Mouse (Mus musculus): ENCODE measurements around the gene Ugt2b1.
"Not testable (repeated sequence)": the region's sequence is repeated elsewhere in the genome, so short reads cannot be mapped to it uniquely, and the experiment has no call there.

Gene Ugt2b1

GRCm38 (mm10) chr5:86926426-86926825 lies at the start of gene Ugt2b1:
Gene Ugt2b1, minus strand, starts transcription at chr5:86926530.
- no peak for DNase-seq (ENCODE audit: low spot score in 2 of 2)

GRCm38 (mm10) chr5:86967271-86967670 lies 40.9 kb upstream of the Ugt2b1 start:
- DNase-seq (ENCODE audit: low spot score in 2 of 2) = not testable (repeated sequence)

DNA sequence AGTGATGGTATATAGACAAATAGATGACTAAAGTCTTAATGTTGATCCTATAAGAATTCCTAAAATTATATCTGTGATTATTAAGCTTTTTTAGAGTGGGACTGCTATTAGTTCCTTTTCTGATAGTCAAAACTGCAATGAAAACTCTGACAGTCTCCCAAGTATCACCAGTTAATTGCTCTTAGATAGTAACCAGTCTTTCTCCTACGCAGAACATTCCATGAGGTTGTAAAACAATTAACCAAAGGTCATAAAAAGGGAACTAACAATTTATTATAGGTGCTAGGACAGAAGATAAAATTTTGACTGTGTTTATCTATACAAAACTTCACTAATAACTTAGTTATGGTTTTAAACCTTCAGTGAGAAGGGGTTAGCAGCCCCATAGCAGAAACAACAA lies 36.5 kb upstream of the Ugt2b1 start:
- DNase-seq (ENCODE audit: low spot score in 2 of 2) = not testable (repeated sequence)

DNA sequence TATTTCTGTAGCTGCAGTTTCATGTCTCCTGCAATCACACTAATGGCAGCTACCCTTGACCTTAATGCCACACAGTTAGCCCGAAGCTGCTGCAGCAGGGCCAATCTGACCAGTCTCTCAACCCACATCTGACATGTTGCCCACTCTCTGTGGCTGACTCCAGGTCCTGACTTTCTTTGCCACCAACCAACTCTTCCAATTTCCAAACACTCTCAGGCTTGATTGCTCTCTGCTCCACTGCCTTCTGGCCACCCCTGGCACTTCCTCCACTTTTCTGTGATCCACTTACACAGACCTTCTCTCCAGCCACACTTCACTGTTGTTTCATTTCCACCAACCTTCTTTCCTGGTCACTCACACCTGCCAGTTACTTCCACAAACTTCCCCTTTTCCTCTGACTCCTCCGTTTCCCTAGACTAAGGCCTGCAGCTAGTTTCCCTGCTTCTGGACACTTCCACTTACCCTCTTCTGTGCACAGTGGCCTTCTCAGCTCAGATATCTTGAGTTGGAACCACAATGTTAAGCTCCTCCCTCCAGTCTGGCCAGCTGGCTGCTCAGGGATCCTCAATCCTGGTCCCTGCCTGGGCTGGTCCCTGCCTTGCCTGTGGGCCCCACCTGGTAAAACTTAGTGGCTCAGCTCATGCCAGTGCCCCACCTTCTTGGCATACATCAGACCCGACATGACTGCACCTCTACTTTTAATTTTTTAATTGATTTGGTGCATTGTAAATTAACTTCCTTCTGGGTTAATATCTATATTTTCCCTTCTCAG lies 35.4 kb upstream of the Ugt2b1 start:
- no peak for DNase-seq (ENCODE audit: low spot score in 2 of 2)

DNA sequence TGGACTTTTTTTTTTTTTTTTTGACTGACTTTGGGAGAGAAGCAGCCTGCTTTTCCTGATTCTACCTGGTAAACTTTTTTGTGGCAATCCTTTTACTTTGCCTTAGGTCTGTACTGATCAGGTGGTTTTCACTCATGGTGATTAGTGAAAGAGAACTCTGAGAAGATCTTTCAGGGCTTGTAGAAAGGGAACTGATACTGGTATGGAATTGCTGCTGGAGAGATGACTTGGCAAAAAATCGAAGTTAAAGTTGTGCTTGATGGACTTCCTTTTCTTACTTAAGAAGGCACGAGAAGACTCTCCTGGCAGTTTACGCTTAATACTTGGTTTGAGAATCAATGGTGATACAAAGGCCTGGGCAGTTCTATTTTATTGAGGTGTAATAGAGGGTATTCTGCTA lies 34.2 kb upstream of the Ugt2b1 start:
- DNase-seq (ENCODE audit: low spot score in 2 of 2) = no peak

- DNase-seq (ENCODE audit: low spot score in 2 of 2) = no peak
Observed at GRCm38 (mm10) chr5:86942111-86942510, 15.8 kb upstream of the Ugt2b1 start.

GRCm38 (mm10) chr5:86920661-86921233 lies 5.6 kb downstream of the Ugt2b1 start:
- no peak for DNase-seq (ENCODE audit: low spot score in 2 of 2)

GRCm38 (mm10) chr5:86911357-86912099 lies 14.8 kb downstream of the Ugt2b1 start:
- DNase-seq (ENCODE audit: low spot score in 2 of 2) = no peak

DNA sequence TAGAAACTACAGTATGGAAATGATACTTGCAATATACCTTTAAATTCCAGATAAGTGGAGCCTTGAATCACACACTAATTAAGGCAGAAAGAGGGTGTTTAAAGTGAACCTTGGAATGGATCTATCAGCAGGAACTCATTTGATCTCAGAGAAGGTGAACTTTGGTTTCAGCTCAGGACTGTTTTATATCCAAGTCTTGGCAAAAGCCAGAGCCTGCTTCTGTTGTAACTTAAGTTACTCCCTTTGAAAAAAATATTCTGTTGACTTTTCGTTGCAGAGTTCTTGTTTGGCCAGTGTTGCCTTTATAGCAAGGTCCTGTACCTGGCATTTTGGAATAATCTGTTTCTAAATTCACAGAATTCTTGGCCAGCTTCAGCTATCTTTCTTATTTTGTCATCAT lies 15.6 kb downstream of the Ugt2b1 start:
- no peak for DNase-seq (ENCODE audit: low spot score in 2 of 2)

DNA sequence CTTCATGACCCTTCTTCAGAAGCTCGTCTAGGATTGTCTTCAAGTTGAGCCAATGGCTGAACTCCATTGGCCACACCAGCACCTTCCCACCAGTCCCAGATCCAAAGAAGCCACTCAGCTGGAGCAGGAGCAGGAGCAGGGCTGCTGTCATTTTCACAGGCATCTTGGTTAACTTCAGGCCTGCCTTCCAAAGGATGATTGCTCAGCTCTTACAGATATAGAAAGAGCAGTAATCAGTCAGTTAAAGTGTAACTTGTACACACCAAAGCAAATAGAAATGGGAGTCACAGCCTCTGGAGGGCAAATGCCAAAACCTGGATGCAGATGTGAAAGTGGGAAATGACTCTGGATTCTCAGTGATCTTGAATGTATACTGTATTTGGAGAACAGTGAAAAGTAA lies 19.6 kb downstream of the Ugt2b1 start, which contains the start of gene Ugt2b34:
Ugt2b34 (minus strand) TSS at position 180 of the 400 bp plus-strand sequence.
- DNase-seq (ENCODE audit: low spot score in 2 of 2) = no peak

DNA sequence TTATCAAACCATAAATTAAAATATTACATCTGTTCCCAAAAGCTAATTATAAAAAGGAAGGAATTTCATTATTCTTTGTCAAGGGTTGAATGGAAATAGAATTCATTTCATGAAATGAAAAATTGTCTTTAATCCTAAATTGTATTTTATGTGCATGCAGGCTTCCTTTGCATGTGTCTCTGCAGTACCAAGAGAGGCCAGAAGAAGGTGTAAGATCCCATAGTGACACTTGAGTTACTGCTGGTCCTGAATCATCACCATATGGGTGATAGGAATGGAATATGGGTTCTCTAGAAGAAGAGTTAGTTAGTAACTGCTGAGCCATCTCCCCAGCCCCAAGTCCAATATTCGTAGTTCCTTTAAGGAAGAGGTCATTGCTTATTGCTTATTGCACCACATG lies 36.4 kb downstream of the Ugt2b1 start:
- no peak for DNase-seq (ENCODE audit: low spot score in 2 of 2)

DNA sequence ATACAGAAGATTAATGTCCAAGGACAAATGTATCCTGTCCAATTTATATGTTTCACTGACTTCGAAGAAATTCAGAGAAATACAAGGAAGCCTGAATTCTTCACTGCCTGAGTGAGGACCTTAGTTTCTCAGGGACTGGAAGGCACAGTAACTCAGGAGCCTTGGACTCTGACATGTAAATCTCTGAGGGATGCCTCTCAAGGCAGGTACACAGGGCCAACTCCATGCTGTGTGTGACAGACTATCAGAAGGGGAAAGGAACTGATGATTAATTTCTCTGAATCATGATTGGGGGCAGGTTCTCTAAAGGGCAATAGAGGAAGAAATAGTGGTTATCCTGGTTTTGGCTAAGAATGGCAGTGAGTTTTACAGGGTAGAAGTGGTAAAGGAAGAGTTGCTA lies 37.9 kb downstream of the Ugt2b1 start:
- DNase-seq (ENCODE audit: low spot score in 2 of 2) = no peak

DNA sequence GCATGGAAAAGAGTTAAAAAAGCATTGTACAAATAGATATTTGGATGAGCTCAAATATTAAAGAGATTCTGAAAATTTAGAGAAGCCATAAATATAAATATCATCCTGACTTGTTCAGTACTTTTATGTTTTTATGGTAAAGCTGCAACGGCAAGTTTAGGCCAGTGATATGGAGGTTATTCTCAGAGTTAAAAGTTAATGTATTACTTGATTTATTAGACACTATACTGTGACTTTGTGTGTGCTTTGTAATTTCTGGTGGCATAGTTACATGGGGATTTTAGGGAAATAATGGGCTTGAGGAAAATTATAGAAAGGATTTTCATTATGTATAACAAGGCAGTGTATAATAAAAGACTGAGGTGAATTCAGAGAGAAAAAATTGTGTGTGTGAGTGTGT lies 39.2 kb downstream of the Ugt2b1 start:
- DNase-seq (ENCODE audit: low spot score in 2 of 2) = no peak

GRCm38 (mm10) chr5:86886620-86887019 lies 39.7 kb downstream of the Ugt2b1 start:
- no peak for DNase-seq (ENCODE audit: low spot score in 2 of 2)

DNA sequence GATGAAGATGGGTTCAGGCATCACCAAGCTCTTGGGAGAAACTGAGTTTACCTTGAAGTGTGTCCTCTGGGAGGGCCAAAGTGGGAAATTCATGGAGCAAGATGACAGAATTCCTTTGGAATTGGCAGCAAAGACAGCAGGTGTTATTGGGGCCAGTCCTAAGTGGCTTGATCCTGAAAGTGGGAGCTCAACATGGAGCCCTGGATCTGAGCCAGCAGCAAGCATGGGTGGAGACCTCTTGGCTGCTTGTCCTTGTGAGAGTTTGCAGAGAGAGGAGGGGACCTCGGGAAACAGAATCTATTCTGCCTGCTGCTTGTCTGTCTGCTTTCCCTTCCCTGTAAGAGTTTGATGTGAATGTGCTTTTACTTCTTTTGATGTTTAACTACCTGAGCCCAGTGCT lies 54.5 kb downstream of the Ugt2b1 start:
- DNase-seq (ENCODE audit: low spot score in 2 of 2) = no peak

Measured in frontal cortex, postnatal 25 days (tissue).